Mouse (Mus musculus): Measurements from ENCODE around the gene Garnl3.
"Not testable (repeated sequence)": the region's sequence is repeated elsewhere in the genome, so short reads cannot be mapped to it uniquely, and the experiment has no call there.

Gene Garnl3

GRCm38 (mm10) chr2:33154751-33155372, 23.4 kb upstream of the Garnl3 start:
- DNase-seq = peak; percentile 81

GRCm38 (mm10) chr2:33146994-33147393, 15.5 kb upstream of the Garnl3 start:
- DNase-seq = no peak

GRCm38 (mm10) chr2:33143292-33143691, 11.8 kb upstream of the Garnl3 start:
- DNase-seq = no peak

- no peak for DNase-seq
These were observed 7.0 kb upstream of the Garnl3 start for GRCm38 (mm10) chr2:33138491-33138890.

- DNase-seq = no peak
These were observed 6.3 kb upstream of the Garnl3 start for GRCm38 (mm10) chr2:33137731-33138130.

GRCm38 (mm10) chr2:33137244-33137643, 5.8 kb upstream of the Garnl3 start:
- no peak for DNase-seq

GRCm38 (mm10) chr2:33136366-33136765, 4.9 kb upstream of the Garnl3 start:
- DNase-seq = no peak

- no peak for DNase-seq
These were observed 3.5 kb upstream of the Garnl3 start for GRCm38 (mm10) chr2:33134766-33135490.

- DNase-seq = peak; percentile 53
These were observed 852 bp upstream of the Garnl3 start for GRCm38 (mm10) chr2:33132306-33132705.

- peak; percentile 97 for DNase-seq
These were observed 649 bp downstream of the Garnl3 start for GRCm38 (mm10) chr2:33130526-33131483.

- no peak for DNase-seq
These were observed 1.3 kb downstream of the Garnl3 start for GRCm38 (mm10) chr2:33130141-33130525.

GRCm38 (mm10) chr2:33129696-33130095, 1.8 kb downstream of the Garnl3 start:
- peak; percentile 48 for DNase-seq

- DNase-seq = no peak
These were observed 2.4 kb downstream of the Garnl3 start for GRCm38 (mm10) chr2:33129005-33129404.

GRCm38 (mm10) chr2:33127271-33127670, 4.2 kb downstream of the Garnl3 start:
- DNase-seq = no peak

- no peak for DNase-seq
These were observed 8.6 kb downstream of the Garnl3 start for GRCm38 (mm10) chr2:33122856-33123255.

- no peak for DNase-seq
These were observed 30.9 kb downstream of the Garnl3 start for GRCm38 (mm10) chr2:33100536-33100935.

GRCm38 (mm10) chr2:33097326-33097725, 34.1 kb downstream of the Garnl3 start:
- not testable (repeated sequence) for DNase-seq

GRCm38 (mm10) chr2:33095221-33095671, 36.2 kb downstream of the Garnl3 start:
- DNase-seq = peak; percentile 42

- no peak for DNase-seq
These were observed 40.6 kb downstream of the Garnl3 start for GRCm38 (mm10) chr2:33090620-33091520.

- not testable (repeated sequence) for DNase-seq
These were observed 41.4 kb downstream of the Garnl3 start for GRCm38 (mm10) chr2:33090033-33090400.

GRCm38 (mm10) chr2:33089356-33090032, 42.0 kb downstream of the Garnl3 start:
- DNase-seq = no peak

Data from thymus, postnatal 4 days (tissue).